Mouse (Mus musculus): Measurements from ENCODE around the gene Parvg.

GRCm38 (mm10) chr15:84301641-84302420 is 22.0 kb upstream of the Parvg start:
- TF ChIP-seq EP300 (IDR thresholded peaks at IDR 0.05), result no peak
- no peak for TF ChIP-seq CTCF (IDR thresholded peaks at IDR 0.05)
